ENCODE assay signal across 17 mouse cellular contexts in genomic region chr1:165701562-165701961, GRCm38 (mm10). TPM values are rescaled to one million over a fixed set of nuclear protein-coding genes. Genes with fewer than 3 reads are reported as not detected.
DNase-seq lines count a peak whose midpoint lies in the region; ATAC-seq and TF ChIP-seq lines count a peak whose summit lies in the region.
"Had no signal": no experiment of that assay in that cellular context is flagged by ENCODE, and none has a peak within 500 bp of the region (broad histone marks: within the 10 kb centered on the region; RNA-seq: fewer than 3 reads in every experiment).

No protein-coding gene starts in this region.

- H3K4me3 ChIP-seq in kidney, embryonic 15.5 days (replicated peaks): no peak overlapping the region
- peak overlapping the region; percentile 17; the same call in 1 of the 2 replicates for H3K4me3 ChIP-seq in liver, postnatal 0 days (ENCODE audit: low read depth, low read length)
- H3K4me3 ChIP-seq: embryonic facial prominence, embryonic 12.5 days; forebrain, embryonic 13.5 days; midbrain, embryonic 15.5 days; neural tube, embryonic 15.5 days had no signal

- peak overlapping the region; percentile 53; the same call in 1 of the 2 replicates for H3K4me2 ChIP-seq in kidney, embryonic 15.5 days
- peak overlapping the region; percentile 57 for H3K4me2 ChIP-seq in liver, postnatal 0 days (ENCODE audit: low read depth, low read length)
- H3K4me2 ChIP-seq: forebrain, embryonic 13.5 days; midbrain, embryonic 15.5 days had no signal

- no peaks in the 10 kb centered on the region for H3K9me3 ChIP-seq in kidney, embryonic 15.5 days (replicated peaks)
- H3K9me3 ChIP-seq in liver, postnatal 0 days (ENCODE audit: low read length): no peaks in the 10 kb centered on the region
- H3K9me3 ChIP-seq: embryonic facial prominence, embryonic 12.5 days; forebrain, embryonic 13.5 days; midbrain, embryonic 15.5 days; neural tube, embryonic 15.5 days had no signal

- TF ChIP-seq CTCF in liver, postnatal 0 days (IDR thresholded peaks at IDR 0.05; ENCODE audit: low read depth): no peak

- TF ChIP-seq EP300 in liver, postnatal 0 days (IDR thresholded peaks at IDR 0.05; ENCODE audit: low read depth): no peak

- no peak; the same call in 1 of the 2 replicates for ATAC-seq in kidney, embryonic 15.5 days (replicated peaks; ENCODE audit: low FRiP score)
- peak; percentile 6 for ATAC-seq in granulocyte monocyte progenitor cell, adult 5-6 weeks (replicated peaks; ENCODE audit: poor library complexity, severe bottlenecking)
- ATAC-seq in liver, postnatal 0 days: no peak
- ATAC-seq: forebrain, embryonic 13.5 days; midbrain, embryonic 15.5 days had no signal

- peak overlapping the region; percentile 74 for H3K27ac ChIP-seq in kidney, embryonic 15.5 days
- H3K27ac ChIP-seq in liver, postnatal 0 days (ENCODE audit: low read depth): peak overlapping the region; percentile 81
- H3K27ac ChIP-seq: embryonic facial prominence, embryonic 12.5 days; forebrain, embryonic 13.5 days; liver, embryonic 14.5 days; midbrain, embryonic 15.5 days; neural tube, embryonic 15.5 days had no signal

- H3K27me3 ChIP-seq in kidney, embryonic 15.5 days: no peaks in the 10 kb centered on the region
- H3K27me3 ChIP-seq in liver, postnatal 0 days (ENCODE audit: insufficient read depth, low read length): no peaks in the 10 kb centered on the region

- peaks cover 4% of the 10 kb centered on the region for H3K36me3 ChIP-seq in kidney, embryonic 15.5 days
- peaks cover 4% of the 10 kb centered on the region; the same call in 1 of the 2 replicates for H3K36me3 ChIP-seq in liver, postnatal 0 days (replicated peaks; ENCODE audit: insufficient read depth, low read length)
- H3K36me3 ChIP-seq: embryonic facial prominence, embryonic 12.5 days; midbrain, embryonic 15.5 days; neural tube, embryonic 15.5 days had no signal

- peaks cover 77% of the 10 kb centered on the region for H3K4me1 ChIP-seq in kidney, embryonic 15.5 days
- H3K4me1 ChIP-seq in liver, postnatal 0 days (ENCODE audit: insufficient read depth): peaks cover 47% of the 10 kb centered on the region

- peak; percentile 47 for DNase-seq in embryo, embryonic 10.5 days (ENCODE audit: low spot score)
- DNase-seq in embryo, embryonic 9.5 days (ENCODE audit: extremely low spot score): no peak
- DNase-seq in kidney, postnatal 36 days: no peak
- no peak for DNase-seq in liver, postnatal 0 days
- no peak for DNase-seq in spleen, postnatal 14 days (ENCODE audit: low spot score in 2 of 2)
- no peak for DNase-seq in adrenal gland, postnatal 36 days
- DNase-seq: adrenal gland, adult 8-10 months; cerebellum, adult 11 months; gastrocnemius, postnatal 36 days; right cerebral cortex, postnatal 25 days had no signal

- WGBS in kidney, embryonic 15.5 days: 25% methylated on average over 9 of the region's 9 CpGs
- WGBS in liver, postnatal 0 days (ENCODE audit: insufficient replicate concordance): 31% methylated on average over 9 of the region's 9 CpGs

- no peak overlapping the region for H3K9ac ChIP-seq in kidney, embryonic 15.5 days
- peak overlapping the region; percentile 28; the same call in 1 of the 2 replicates for H3K9ac ChIP-seq in liver, postnatal 0 days (replicated peaks)
- H3K9ac ChIP-seq: embryonic facial prominence, embryonic 12.5 days; forebrain, embryonic 13.5 days; liver, embryonic 14.5 days; midbrain, embryonic 15.5 days; neural tube, embryonic 15.5 days had no signal

RNA-seq across cellular contexts. Expression of gene Rcsd1, which starts 8.0 kb away (rescaled TPM):
- polyA plus RNA-seq in kidney, embryonic 15.5 days (2015; fragmentation: Nextera tagmentation; extraction: Ambion mirVana): 56.2 and 57.8 TPM in 2 replicates
- 68.0 and 79.0 TPM in 2 replicates for total RNA-seq in granulocyte monocyte progenitor cell, adult 5-6 weeks (2014; fragmentation: Nextera tagmentation)
- total RNA-seq in granulocyte monocyte progenitor cell, adult 5-6 weeks (2017): 99.9 and 116 TPM in 2 replicates
- 14.6 and 15.0 TPM in 2 replicates for polyA plus RNA-seq in liver, postnatal 0 days (2015; fragmentation: Nextera tagmentation; extraction: Ambion mirVana)
- 10 to 100 TPM; 12.4 to 20.2 TPM for total RNA-seq in adrenal gland, postnatal 36 days (2021)
